Mouse (Mus musculus) limb, embryonic 11.5 days (tissue): ENCODE data around the gene Sly. TPM values are rescaled to one million over a fixed set of nuclear protein-coding genes. Genes with fewer than 3 reads are reported as not detected.
"Not testable (repeated sequence)": the region's sequence is repeated elsewhere in the genome, so short reads cannot be mapped to it uniquely, and the experiment has no call there.

Source experiments
- ATAC-seq: fragments of 200-750 bp; cut with Nextera tagmentation; 2 replicates; pipeline ENCODE4 v1.8.0; 2017; ENCODE audit warnings: low read depth; ENCODE audit not compliant: insufficient number of reproducible peaks, low FRiP score, low TSS enrichment
- DNase-seq: peaks from one replicate; pipeline ENCODE4 v3.0.0-alpha.2; 2015; ENCODE audit warnings: low spot score
- H3K27ac ChIP-seq: fragments of 300-500 bp; sonication (generic); replicated peaks from 2 replicates; pipeline ENCODE4 v1.5.1; 2014; ENCODE audit warnings: low read depth, mild to moderate bottlenecking, low read length
- H3K27me3 ChIP-seq: fragments of 300-500 bp; sonication (generic); 2 replicates; pipeline ENCODE4 v1.6.1; 2014; ENCODE audit warnings: mild to moderate bottlenecking, low read length, mixed read lengths; ENCODE audit not compliant: control insufficient read depth, insufficient read depth
- H3K36me3 ChIP-seq: fragments of 300-500 bp; sonication (generic); 2 replicates; pipeline ENCODE4 v1.6.1; 2014; ENCODE audit warnings: mild to moderate bottlenecking, low read length, moderate library complexity, mixed read lengths; ENCODE audit not compliant: control insufficient read depth, insufficient read depth
- H3K4me1 ChIP-seq: fragments of 300-500 bp; sonication (generic); 2 replicates; pipeline ENCODE4 v1.6.1; 2014; ENCODE audit warnings: low read length, mixed read lengths; ENCODE audit not compliant: control insufficient read depth, insufficient read depth
- H3K4me2 ChIP-seq: fragments of 300-500 bp; sonication (generic); 2 replicates; pipeline ENCODE4 v1.6.1; 2014; ENCODE audit warnings: low read depth, mild to moderate bottlenecking, moderate library complexity; ENCODE audit not compliant: severe bottlenecking
- H3K4me3 ChIP-seq: fragments of 300-500 bp; sonication (generic); 2 replicates; pipeline ENCODE4 v1.5.1; 2014; ENCODE audit warnings: low read depth, low read length
- H3K9ac ChIP-seq: fragments of 300-500 bp; sonication (generic); 2 replicates; pipeline ENCODE4 v1.6.1; 2014; ENCODE audit warnings: mild to moderate bottlenecking, low read length
- H3K9me3 ChIP-seq: fragments of 300-500 bp; sonication (generic); 2 replicates; pipeline ENCODE4 v1.6.1; 2016; ENCODE audit warnings: low read length; ENCODE audit not compliant: control insufficient read depth
- WGBS: fragments of 180-500 bp; shearing (Covaris S2); extraction: QIAGEN DNeasy Blood & Tissue Kit; methylation state at CpG from one replicate; pipeline ENCODE4 v1.1.7; 2014; 5-methylcytosine and 5-hydroxymethylcytosine counted together
- polyA plus RNA-seq: library from polyadenylated mRNA; unstranded; fragments of >200 nt; fragmentation: Nextera tagmentation; extraction: Ambion mirVana; gene quantifications from 2 replicates; pipeline ENCODE4 v1.2.1, GENCODE M21; 2014

Gene Sly
- not detected in 2 replicates for polyA plus RNA-seq

DNA sequence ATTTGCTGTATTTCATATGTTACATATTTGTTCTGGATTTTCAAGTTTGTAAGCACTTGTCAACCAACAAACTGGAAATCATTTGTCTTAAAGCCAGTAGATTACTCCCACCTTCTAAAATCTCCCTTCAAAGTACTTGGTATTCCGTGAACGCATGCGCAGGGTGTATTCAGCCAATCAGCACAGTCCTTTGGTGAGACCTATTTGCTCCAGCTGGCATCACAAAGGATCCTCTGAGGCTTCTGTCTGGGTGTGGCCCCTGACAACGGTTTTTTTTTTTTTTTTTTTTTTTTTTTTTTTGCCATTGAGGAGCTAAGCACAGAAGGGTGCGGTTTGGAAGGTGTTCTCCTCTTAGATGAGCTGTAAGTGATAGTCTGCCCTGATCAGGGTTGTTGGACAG lies at the start of gene Sly:
Gene Sly, plus strand, starts transcription at position 301 of the 400 bp plus-strand sequence.
- H3K4me1 ChIP-seq, H3K4me2 ChIP-seq, H3K36me3 ChIP-seq, H3K27ac ChIP-seq, H3K4me3 ChIP-seq, DNase-seq, ATAC-seq, H3K27me3 ChIP-seq, H3K9ac ChIP-seq, H3K9me3 ChIP-seq: not testable (repeated sequence)
- WGBS, result no CpG with 5 or more reads among the region's 5 CpGs
